Mouse (Mus musculus): ENCODE data around the gene Gfi1. TPM values are rescaled to one million over a fixed set of nuclear protein-coding genes. Genes with fewer than 3 reads are reported as not detected.
A peak's percentile ranks its signal among the peaks of the same experiment; 100 is the strongest.

The Gfi1 gene
- polyA plus RNA-seq, 1 experiment from 2014 or later: 0.26 TPM

DNA sequence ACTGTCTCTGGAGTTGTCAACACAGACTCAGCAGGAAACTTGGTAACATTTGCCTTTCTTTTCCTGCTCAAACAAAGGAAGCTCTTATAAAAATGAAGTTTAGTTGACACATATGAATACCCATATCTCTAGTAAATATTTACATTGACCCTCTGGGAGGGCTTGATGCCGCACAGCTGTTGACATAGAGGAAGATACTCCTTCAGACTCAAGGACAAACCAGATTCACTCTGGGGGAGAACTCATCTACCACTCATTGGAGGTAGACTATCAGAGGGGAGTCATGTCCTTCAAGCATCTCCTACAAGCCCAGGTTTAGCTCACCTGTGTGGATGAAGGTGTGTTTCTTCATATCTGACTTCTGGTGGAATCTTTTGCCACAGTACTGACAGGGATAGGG is 6.0 kb downstream of the Gfi1 start:
- Histone ChIP-seq H3K36me3 (no peaks in the 10 kb centered on the region), H3K9me3 (replicated peaks) (no peaks in the 10 kb centered on the region), H3K4me3 (no peak overlapping the region), H3K4me1 (peaks cover 37% of the 10 kb centered on the region), H3K27ac (no peak overlapping the region), H3K27me3 (ENCODE audit: low read depth, poor library complexity, severe bottlenecking) (peaks cover 100% of the 10 kb centered on the region)
- WGBS: 24% methylated on average over 1 of the region's 1 CpGs
- DNase-seq (ENCODE audit: low spot score): no peak

DNA sequence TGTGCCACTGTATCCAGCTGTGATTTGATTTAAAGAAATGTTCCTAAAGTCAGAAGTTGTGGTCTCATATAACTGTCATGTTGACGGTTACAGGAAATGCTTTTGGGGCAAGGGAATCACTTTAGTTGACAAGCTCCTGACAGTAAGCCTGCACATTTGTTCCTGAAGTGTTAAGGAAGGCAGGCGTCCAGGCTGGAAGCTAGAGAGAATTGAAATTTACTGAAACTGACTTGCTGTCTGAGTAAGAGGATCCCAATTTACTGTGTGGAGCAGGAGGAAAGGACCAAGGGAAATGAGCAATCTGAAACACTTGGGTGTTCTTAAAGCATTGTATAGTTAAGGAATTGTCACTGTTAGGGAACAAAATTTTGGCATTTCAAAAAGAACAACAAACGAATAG is 6.6 kb downstream of the Gfi1 start:
- 14% methylated on average over 3 of the region's 3 CpGs for WGBS

DNA sequence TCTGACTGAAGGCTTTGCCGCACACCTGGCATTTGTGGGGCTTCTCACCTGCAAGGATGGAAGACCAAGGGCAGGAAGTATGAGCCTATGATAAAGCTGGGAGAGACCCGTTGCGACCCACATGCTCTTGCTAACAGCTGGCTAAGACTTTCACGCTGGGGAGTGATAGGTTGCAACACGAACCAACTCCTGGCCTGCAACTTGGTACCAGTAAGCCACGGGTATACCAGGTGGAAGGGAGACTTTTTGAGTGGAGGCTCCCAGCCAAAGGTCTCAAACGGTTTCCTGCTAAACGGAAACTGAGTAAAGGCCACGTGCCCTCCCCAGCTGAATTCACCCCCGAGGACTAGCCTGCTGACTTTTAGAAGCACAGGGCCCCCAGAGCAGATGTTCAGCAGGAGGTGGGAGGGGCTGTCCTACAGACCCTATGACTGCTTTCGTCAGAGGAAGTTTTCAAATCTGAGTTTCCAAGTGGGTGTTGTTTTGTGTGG is 7.9 kb downstream of the Gfi1 start:
- no peak for DNase-seq (ENCODE audit: low spot score)

More for the DNA sequence above, 6.6 kb downstream of the Gfi1 start:
- no peaks in the 10 kb centered on the region for H3K36me3 ChIP-seq
- H3K27me3 ChIP-seq (ENCODE audit: low read depth, poor library complexity, severe bottlenecking): peaks cover 100% of the 10 kb centered on the region
- DNase-seq (ENCODE audit: low spot score): no peak
- H3K4me1 ChIP-seq: peaks cover 32% of the 10 kb centered on the region
- H3K27ac ChIP-seq: no peak overlapping the region
- H3K4me3 ChIP-seq: no peak overlapping the region
- H3K9me3 ChIP-seq (replicated peaks): no peaks in the 10 kb centered on the region

DNA sequence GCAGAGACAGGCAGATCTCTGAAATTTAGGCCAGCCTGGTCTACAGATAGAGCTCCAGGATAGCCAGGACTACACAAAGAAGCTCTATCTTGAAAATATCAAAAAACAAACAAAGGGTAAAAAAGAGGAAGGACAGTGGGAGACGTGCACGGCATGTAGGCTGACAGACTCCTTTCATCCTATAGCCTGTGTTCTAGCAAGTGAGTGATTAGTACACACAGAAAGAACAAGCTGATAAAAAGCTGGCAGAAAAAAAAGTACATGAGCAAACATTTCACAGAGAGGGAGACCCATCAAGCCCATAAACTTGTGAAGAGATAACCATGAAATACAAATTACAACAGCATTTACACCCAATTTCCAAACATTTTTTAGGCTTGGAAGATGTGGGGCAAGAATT is 14.1 kb downstream of the Gfi1 start:
- no peak overlapping the region for H3K27ac ChIP-seq
- peaks cover 47% of the 10 kb centered on the region for H3K27me3 ChIP-seq (ENCODE audit: low read depth, poor library complexity, severe bottlenecking)
- H3K4me3 ChIP-seq: no peak overlapping the region
- no peaks in the 10 kb centered on the region for H3K36me3 ChIP-seq
- no peaks in the 10 kb centered on the region for H3K9me3 ChIP-seq (replicated peaks)
- 79% methylated on average over 2 of the region's 2 CpGs for WGBS
- no peak for DNase-seq (ENCODE audit: low spot score)
- H3K4me1 ChIP-seq: no peaks in the 10 kb centered on the region

More for the DNA sequence above, 7.9 kb downstream of the Gfi1 start:
- H3K4me3 ChIP-seq: no peak overlapping the region
- WGBS: 12% methylated on average over 11 of the region's 11 CpGs
- peaks cover 98% of the 10 kb centered on the region for H3K27me3 ChIP-seq (ENCODE audit: low read depth, poor library complexity, severe bottlenecking)
- peaks cover 19% of the 10 kb centered on the region for H3K4me1 ChIP-seq
- no peaks in the 10 kb centered on the region for H3K9me3 ChIP-seq (replicated peaks)
- H3K36me3 ChIP-seq: no peaks in the 10 kb centered on the region
- no peak overlapping the region for H3K27ac ChIP-seq

DNA sequence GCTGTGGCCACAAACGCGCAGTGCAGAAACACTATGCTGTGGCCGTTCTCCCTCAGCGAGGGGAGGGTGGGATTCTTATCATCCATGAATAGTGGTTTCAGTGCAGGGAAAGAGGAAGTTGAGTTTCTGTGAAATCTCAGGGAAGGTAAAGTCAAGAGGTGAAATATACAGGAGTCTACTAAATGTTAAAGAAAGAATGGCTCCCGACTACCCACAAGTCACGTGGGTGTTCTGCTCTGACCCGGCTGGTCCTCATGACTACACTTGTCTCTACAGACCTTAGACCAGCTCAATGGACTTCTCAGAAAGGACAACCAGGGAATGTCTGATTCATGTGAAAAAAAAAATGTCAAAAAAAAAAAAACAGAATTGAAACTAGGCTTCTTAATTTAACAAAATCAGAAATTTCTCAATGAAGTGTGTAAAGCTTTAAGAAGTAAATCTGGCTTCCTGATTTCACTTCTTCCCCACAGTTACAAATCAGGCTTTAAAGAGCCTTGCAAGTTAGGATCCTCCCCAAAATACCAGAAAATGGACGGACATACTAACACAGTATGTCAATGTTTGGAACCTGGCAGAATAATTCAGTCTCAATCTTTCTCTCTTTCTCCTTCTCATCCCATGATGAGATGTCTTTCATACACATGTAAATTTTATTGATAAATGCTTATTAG is 17.6 kb downstream of the Gfi1 start:
- Histone ChIP-seq H3K4me1 (no peaks in the 10 kb centered on the region), H3K27ac (no peak overlapping the region), H3K27me3 (ENCODE audit: low read depth, poor library complexity, severe bottlenecking) (peaks cover 14% of the 10 kb centered on the region; the same call in 1 of the 2 replicates), H3K4me3 (no peak overlapping the region), H3K9me3 (replicated peaks) (no peaks in the 10 kb centered on the region), H3K36me3 (no peaks in the 10 kb centered on the region)
- WGBS: 92% methylated on average over 8 of the region's 8 CpGs
- DNase-seq (ENCODE audit: low spot score): no peak

DNA sequence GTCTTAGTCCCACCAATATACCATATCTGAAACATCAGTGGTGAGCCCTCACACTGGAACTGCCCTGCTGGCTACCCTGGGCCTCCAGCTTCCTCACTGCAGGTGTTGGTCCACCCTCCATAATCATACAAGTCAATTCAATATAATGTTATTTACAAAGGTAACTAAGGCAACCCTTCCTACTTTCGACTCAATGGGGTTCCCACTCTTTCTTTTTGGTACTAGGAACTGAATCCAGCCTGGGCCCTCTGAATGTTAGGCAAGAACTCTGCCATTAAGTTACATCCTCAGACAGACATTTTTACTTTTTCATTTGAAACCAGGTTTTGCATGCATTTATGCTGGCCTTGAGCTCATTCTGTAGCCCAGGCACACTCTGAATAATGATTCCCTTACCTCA is 19.6 kb downstream of the Gfi1 start:
- WGBS: 93% methylated on average over 1 of the region's 1 CpGs
- Histone ChIP-seq H3K4me1 (no peaks in the 10 kb centered on the region), H3K9me3 (replicated peaks) (no peaks in the 10 kb centered on the region), H3K4me3 (no peak overlapping the region), H3K36me3 (no peaks in the 10 kb centered on the region), H3K27ac (no peak overlapping the region), H3K27me3 (ENCODE audit: low read depth, poor library complexity, severe bottlenecking) (peaks cover 5% of the 10 kb centered on the region; the same call in 1 of the 2 replicates)
- DNase-seq (ENCODE audit: low spot score): no peak

DNA sequence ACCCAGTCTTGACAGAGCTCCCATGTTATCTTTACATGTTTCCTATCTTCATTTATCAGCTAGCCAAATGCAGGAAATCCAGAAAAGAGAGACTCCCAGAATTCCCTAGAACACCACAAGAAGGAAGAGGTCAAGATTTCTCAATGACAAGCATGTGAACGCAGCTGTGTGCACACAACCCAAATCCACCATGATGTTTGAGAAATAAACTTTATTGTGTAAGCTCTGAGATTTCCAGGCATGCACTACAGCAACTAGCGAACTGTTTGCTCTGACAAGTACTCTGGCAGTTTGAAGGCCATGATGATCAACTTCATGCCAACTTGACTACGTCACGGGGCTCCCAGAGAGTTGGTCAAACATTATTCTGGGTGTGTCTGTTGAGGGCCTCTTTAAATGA is 20.1 kb downstream of the Gfi1 start:
- DNase-seq (ENCODE audit: low spot score): no peak
- WGBS: 91% methylated on average over 4 of the region's 4 CpGs
- Histone ChIP-seq H3K4me1 (no peaks in the 10 kb centered on the region), H3K27me3 (ENCODE audit: low read depth, poor library complexity, severe bottlenecking) (peaks cover 3% of the 10 kb centered on the region; the same call in 1 of the 2 replicates), H3K27ac (no peak overlapping the region), H3K36me3 (no peaks in the 10 kb centered on the region), H3K9me3 (replicated peaks) (no peaks in the 10 kb centered on the region), H3K4me3 (no peak overlapping the region)

DNA sequence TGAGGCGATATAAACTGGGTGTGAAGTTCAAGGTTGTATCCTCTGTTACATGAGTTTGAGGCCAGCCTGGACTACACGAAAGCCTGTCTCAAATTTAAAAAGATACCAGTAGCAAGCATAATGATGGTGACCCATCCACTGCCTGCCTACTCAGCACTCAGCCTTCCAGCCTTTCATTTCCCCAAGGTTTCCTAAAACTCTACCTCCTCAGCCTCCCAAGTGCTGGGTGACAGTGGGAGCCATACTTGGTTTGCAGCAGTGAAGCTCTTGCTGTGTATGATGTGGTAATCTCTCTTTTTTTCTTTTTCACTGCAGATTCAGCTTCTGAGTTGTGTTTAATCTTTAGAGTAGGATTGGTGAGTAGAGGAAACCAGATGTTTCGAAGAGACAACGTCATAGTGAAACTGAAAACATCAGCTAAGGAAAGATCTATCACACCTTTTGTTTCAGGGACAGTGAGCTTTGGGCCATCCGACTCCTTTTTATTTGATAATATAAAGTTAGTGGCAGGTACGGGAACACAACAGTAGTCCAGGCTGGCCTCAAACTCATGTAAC is 22.6 kb downstream of the Gfi1 start:
- no peaks in the 10 kb centered on the region for H3K27me3 ChIP-seq (ENCODE audit: low read depth, poor library complexity, severe bottlenecking)
- no peaks in the 10 kb centered on the region for H3K36me3 ChIP-seq
- DNase-seq (ENCODE audit: low spot score): no peak
- 85% methylated on average over 6 of the region's 6 CpGs for WGBS
- no peak overlapping the region for H3K4me3 ChIP-seq
- H3K4me1 ChIP-seq: no peaks in the 10 kb centered on the region
- H3K27ac ChIP-seq: no peak overlapping the region
- H3K9me3 ChIP-seq (replicated peaks): no peaks in the 10 kb centered on the region

DNA sequence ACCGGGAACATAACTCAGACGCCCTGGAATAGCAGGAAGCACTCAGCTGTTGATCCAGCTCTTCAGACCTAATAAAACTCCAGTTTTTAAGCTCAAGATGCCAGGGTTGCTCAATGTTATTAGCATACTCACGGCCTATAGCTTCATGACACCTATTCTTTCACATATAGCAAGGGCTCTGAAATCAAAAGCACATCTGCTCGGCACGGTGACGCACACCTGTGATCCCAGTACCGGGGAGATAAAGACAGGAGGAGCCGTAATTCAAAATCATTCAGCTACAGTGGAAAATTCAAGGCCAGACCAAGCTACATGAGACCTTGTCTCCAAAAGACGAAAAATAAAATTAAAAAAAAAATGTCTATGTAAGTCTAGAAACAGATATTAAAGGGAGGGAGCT is 24.2 kb downstream of the Gfi1 start:
- DNase-seq (ENCODE audit: low spot score): no peak
- H3K36me3 ChIP-seq: no peaks in the 10 kb centered on the region
- 86% methylated on average over 9 of the region's 9 CpGs for WGBS
- no peaks in the 10 kb centered on the region for H3K27me3 ChIP-seq (ENCODE audit: low read depth, poor library complexity, severe bottlenecking)
- H3K9me3 ChIP-seq (replicated peaks): no peaks in the 10 kb centered on the region
- H3K27ac ChIP-seq: no peak overlapping the region
- no peak overlapping the region for H3K4me3 ChIP-seq
- no peaks in the 10 kb centered on the region for H3K4me1 ChIP-seq

DNA sequence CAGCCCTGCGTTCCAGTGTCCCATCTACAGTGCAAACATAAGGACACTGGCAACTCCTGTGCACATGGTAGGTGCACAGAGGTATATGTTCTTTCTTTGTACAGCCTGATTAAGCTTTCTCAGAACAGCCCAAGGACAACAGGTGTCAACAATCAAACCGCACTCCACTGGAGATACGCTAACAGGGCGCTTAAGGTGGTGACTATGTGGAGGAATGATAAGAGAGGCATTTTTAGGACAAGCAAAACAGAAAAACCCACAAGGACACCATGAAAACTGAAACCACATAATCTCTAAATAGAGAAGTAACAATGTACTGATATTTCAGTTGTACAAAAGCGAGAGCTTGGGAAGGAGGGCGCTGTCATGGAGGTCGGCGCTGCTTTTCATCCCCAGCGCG is 25.0 kb downstream of the Gfi1 start:
- no peaks in the 10 kb centered on the region for H3K36me3 ChIP-seq
- no peak overlapping the region for H3K4me3 ChIP-seq
- no peaks in the 10 kb centered on the region for H3K27me3 ChIP-seq (ENCODE audit: low read depth, poor library complexity, severe bottlenecking)
- no peak overlapping the region for H3K27ac ChIP-seq
- H3K4me1 ChIP-seq: no peaks in the 10 kb centered on the region
- H3K9me3 ChIP-seq (replicated peaks): no peaks in the 10 kb centered on the region
- no peak for DNase-seq (ENCODE audit: low spot score)
- 95% methylated on average over 10 of the region's 10 CpGs for WGBS

DNA sequence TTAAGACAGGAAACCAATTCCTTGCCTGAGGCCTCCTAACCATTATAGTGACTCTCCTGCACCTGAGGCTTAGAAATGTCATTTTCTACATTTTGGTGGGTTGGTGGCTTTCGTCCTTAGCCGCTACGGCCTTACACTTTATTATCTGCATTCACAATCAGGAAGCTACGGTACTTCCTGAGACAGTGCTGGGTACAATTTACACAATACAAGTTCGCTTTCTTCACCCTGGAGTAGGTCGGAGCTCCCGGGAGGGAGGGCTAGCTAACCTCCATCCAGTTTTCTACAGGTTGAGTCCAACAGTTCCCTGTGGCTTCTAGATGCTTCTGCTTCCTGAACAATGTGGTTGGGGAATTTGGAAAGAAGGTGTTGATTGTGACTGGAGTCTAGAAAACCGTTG is 26.9 kb downstream of the Gfi1 start:
- Histone ChIP-seq H3K27ac (no peak overlapping the region), H3K27me3 (ENCODE audit: low read depth, poor library complexity, severe bottlenecking) (no peaks in the 10 kb centered on the region), H3K4me3 (no peak overlapping the region), H3K36me3 (no peaks in the 10 kb centered on the region), H3K4me1 (no peaks in the 10 kb centered on the region), H3K9me3 (replicated peaks) (no peaks in the 10 kb centered on the region)
- peak; percentile 7 for DNase-seq (ENCODE audit: low spot score)
- 85% methylated on average over 8 of the region's 8 CpGs for WGBS

DNA sequence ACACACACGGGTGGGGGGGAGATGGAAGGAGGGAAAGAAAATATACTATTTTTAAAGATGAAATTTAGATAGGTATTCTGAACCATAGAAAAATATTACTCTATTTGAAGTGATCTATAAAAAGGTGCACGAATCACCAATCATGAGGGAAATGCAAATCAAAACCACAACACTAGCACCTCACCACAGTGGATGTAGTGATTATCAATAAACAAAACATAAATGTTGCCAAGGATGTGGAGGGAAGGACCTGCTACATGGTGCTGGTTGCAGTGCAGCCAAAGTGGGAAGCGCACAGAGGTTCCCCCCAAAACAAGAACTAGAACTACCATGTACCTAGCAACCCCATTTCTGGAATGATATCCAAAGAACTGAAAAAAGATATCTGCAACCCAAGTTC is 30.8 kb downstream of the Gfi1 start:
- WGBS: 78% methylated on average over 3 of the region's 3 CpGs
- Histone ChIP-seq H3K36me3 (no peaks in the 10 kb centered on the region), H3K27me3 (ENCODE audit: low read depth, poor library complexity, severe bottlenecking) (no peaks in the 10 kb centered on the region), H3K9me3 (replicated peaks) (no peaks in the 10 kb centered on the region), H3K27ac (no peak overlapping the region), H3K4me1 (no peaks in the 10 kb centered on the region), H3K4me3 (no peak overlapping the region)
- DNase-seq (ENCODE audit: low spot score): no peak

DNA sequence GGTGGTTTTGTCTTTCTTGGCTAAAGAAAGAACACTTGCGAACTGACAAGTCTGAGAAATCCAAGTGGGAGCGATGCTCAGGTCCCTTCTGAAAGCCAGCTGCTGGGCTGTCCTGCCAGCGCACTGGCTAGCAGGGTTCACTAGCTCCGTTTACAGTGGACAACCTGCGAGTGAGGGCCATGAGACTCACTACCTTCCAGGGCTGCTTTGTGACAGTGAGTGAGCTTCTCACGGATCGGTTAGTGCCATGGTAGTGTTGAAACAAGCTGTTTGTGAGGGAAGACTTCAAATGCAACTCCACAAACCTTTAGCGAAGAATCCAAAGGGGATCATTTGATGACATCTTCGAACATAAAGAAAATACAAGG is 37.4 kb downstream of the Gfi1 start:
- H3K27ac ChIP-seq: no peak overlapping the region
- peaks cover 10% of the 10 kb centered on the region for H3K4me1 ChIP-seq
- H3K36me3 ChIP-seq: no peaks in the 10 kb centered on the region
- DNase-seq (ENCODE audit: low spot score): no peak
- no peaks in the 10 kb centered on the region for H3K9me3 ChIP-seq (replicated peaks)
- 29% methylated on average over 9 of the region's 9 CpGs for WGBS
- peaks cover 11% of the 10 kb centered on the region; the same call in 1 of the 2 replicates for H3K27me3 ChIP-seq (ENCODE audit: low read depth, poor library complexity, severe bottlenecking)
- peak overlapping the region; percentile 52 for H3K4me3 ChIP-seq

Measured in limb, embryonic 10.5 days (tissue).